Mouse (Mus musculus): ENCODE data around the gene Ccdc6. TPM values are rescaled to one million over a fixed set of nuclear protein-coding genes. Genes with fewer than 3 reads are reported as not detected.
A peak's percentile ranks its signal among the peaks of the same experiment; 100 is the strongest.

Gene Ccdc6
- total and polyA plus RNA-seq, 3 experiments, result 25.4 to 143 (median 42.0) TPM

DNA sequence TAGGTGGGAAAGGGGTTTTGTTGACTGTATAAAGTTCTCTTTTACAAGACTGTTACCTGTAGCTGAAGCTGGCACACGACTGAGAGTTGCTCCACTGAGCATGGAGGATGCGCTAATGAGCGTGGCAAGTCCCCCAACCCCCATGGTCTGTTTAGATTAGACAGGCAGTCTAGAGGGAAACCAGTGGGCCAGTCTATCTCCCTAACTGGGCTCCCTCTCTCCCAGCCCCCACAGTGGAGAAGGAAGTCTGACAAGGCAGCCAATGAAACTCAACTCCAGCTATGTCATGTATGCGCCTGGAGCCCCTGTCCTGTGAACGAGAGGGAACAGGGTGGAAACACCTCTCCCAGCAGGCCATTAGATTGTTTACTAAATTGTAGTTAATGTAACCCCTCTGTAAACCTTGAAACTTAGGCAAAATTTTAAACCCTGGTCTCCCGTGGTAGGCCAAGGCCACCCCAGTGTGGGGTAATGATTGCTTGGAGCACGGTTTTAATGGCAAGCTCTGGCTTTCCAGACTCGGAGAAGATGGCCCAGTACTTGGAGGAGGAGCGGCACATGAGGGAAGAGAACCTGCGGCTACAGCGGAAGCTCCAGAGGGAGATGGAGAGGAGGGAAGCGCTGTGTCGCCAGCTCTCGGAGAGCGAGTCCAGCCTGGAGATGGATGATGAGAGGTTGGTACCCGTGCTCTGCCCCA lies 77.7 kb downstream of the Ccdc6 start:
- Histone ChIP-seq H3K9ac (ENCODE audit: control insufficient read depth, low read depth, low read length, poor library complexity, severe bottlenecking) (no peak overlapping the region), H3K27me3 (ENCODE audit: control insufficient read depth in 1 of 2, insufficient read depth in 2 of 2, low read length in 2 of 2) (no peaks in the 10 kb centered on the region), H3K4me3 (ENCODE audit: control insufficient read depth in 1 of 2, insufficient read depth in 1 of 2, low read depth in 2 of 2, low read length in 2 of 2) (no peak overlapping the region), H3K36me3 (ENCODE audit: control insufficient read depth in 1 of 2, insufficient read depth in 2 of 2, low read length in 2 of 2) (peaks cover 6 to 9% of the 10 kb centered on the region in 2 experiments), H3K27ac (ENCODE audit: control insufficient read depth, low read depth, low read length) (no peak overlapping the region), H3K4me1 (ENCODE audit: control insufficient read depth in 1 of 2, insufficient read depth in 2 of 2, low read length in 2 of 2) (peaks cover 1 to 3% of the 10 kb centered on the region in 2 experiments; a peak in 3 of 4 replicates), H3K79me2 (ENCODE audit: control insufficient read depth, insufficient read depth, low read length, poor library complexity) (no peaks in the 10 kb centered on the region), H3K9me3 (replicated peaks; ENCODE audit: insufficient read depth, low read length) (no peaks in the 10 kb centered on the region)
- TF ChIP-seq RCOR1 (IDR thresholded peaks at IDR 0.05; ENCODE audit: low read depth, low read length) (no peak), GABPA (IDR thresholded peaks at IDR 0.05; ENCODE audit: low read depth, low read length) (no peak), TBP (IDR thresholded peaks at IDR 0.05; ENCODE audit: low read depth, low read length) (no peak), MAZ (IDR thresholded peaks at IDR 0.05; ENCODE audit: low read depth, low read length) (no peak), ZC3H11A (IDR thresholded peaks at IDR 0.05; ENCODE audit: low read depth, low read length) (no peak), ZMIZ1 (IDR thresholded peaks at IDR 0.05; ENCODE audit: low read depth, low read length) (no peak)
- DNase-seq (ENCODE audit: low read depth, low spot score), result no peak

DNA sequence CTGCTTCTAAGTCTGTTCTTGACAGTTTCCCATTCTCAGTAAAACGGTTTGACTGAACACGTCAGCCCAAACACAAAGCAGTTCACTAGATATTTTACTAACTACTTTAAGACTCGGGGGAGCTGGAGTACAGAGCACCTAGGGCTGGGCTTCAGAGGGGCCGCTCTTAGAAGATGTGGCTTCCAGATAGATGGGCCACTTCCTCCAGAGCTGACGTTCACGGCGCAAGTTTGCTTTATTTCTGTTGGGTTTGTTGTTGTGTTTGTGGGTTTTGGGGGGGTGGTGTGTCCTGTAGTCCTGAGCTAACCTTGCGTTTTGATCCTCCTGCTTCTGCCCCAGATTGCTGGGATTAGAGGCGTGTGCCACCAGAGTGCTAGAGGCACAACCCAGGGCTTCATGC lies 83.8 kb downstream of the Ccdc6 start:
- TF ChIP-seq E2F4 (IDR thresholded peaks at IDR 0.05; ENCODE audit: borderline replicate concordance, low read depth, low read length), result no peak
- TF ChIP-seq MAZ (IDR thresholded peaks at IDR 0.05; ENCODE audit: low read depth, low read length), result no peak
- peak in 1 of 2 experiments; percentile 38; a peak in 2 of 4 replicates for TF ChIP-seq EP300 (IDR thresholded peaks at IDR 0.05; ENCODE audit: low read depth in 1 of 2, low read length in 2 of 2)
- TF ChIP-seq SIN3A (IDR thresholded peaks at IDR 0.05; ENCODE audit: low read length), result no peak
- no peak for TF ChIP-seq ZC3H11A (IDR thresholded peaks at IDR 0.05; ENCODE audit: low read depth, low read length)
- TF ChIP-seq ZMIZ1 (IDR thresholded peaks at IDR 0.05; ENCODE audit: low read depth, low read length), result no peak
- TF ChIP-seq GATA1 (IDR thresholded peaks at IDR 0.05; ENCODE audit: low read depth, low read length), result peak; percentile 47
- no peak for TF ChIP-seq CTCF (IDR thresholded peaks at IDR 0.05 in 2 of 3, conservative IDR thresholded peaks at IDR 0.05 in 1 of 3; ENCODE audit: control insufficient read depth in 1 of 3, insufficient read depth in 1 of 3, low read depth in 2 of 3, low read length in 3 of 3, poor library complexity in 1 of 3, severe bottlenecking in 1 of 3)
- no peak for TF ChIP-seq TCF12 (IDR thresholded peaks at IDR 0.05; ENCODE audit: low read depth, low read length)
- no peak for TF ChIP-seq CHD2 (IDR thresholded peaks at IDR 0.05; ENCODE audit: low read length)
- TF ChIP-seq ETS1 (IDR thresholded peaks at IDR 0.05; ENCODE audit: low read depth, low read length), result 0 out of 2 replicates have a peak, but pooled peaks have one; percentile 25
- no peak for TF ChIP-seq ELF1 (IDR thresholded peaks at IDR 0.05; ENCODE audit: low read depth, low read length)
- H3K36me3 ChIP-seq (ENCODE audit: control insufficient read depth in 1 of 2, insufficient read depth in 2 of 2, low read length in 2 of 2), result peaks cover 7 to 19% of the 10 kb centered on the region in 2 experiments
- no peaks in the 10 kb centered on the region for H3K9me3 ChIP-seq (replicated peaks; ENCODE audit: insufficient read depth, low read length)
- H3K27me3 ChIP-seq (ENCODE audit: control insufficient read depth in 1 of 2, insufficient read depth in 2 of 2, low read length in 2 of 2), result no peaks in the 10 kb centered on the region
- peak overlapping the region in 1 of 2 experiments; percentile 22; a peak in 2 of 4 replicates for H3K4me3 ChIP-seq (ENCODE audit: control insufficient read depth in 1 of 2, insufficient read depth in 1 of 2, low read depth in 2 of 2, low read length in 2 of 2)
- H3K79me2 ChIP-seq (ENCODE audit: control insufficient read depth, insufficient read depth, low read length, poor library complexity), result no peaks in the 10 kb centered on the region
- H3K27ac ChIP-seq (ENCODE audit: control insufficient read depth, low read depth, low read length), result peak overlapping the region; percentile 59
- peak overlapping the region; percentile 18; the same call in 1 of the 2 replicates for H3K9ac ChIP-seq (ENCODE audit: control insufficient read depth, low read depth, low read length, poor library complexity, severe bottlenecking)
- peak; percentile 71 for DNase-seq (ENCODE audit: low read depth, low spot score)
- peaks cover 12 to 18% of the 10 kb centered on the region in 2 experiments; a peak in 3 of 4 replicates for H3K4me1 ChIP-seq (ENCODE audit: control insufficient read depth in 1 of 2, insufficient read depth in 2 of 2, low read length in 2 of 2)
